Comparison of ENCODE assay signal across 12 mouse cellular contexts in genomic region chr9:124478081-124478480, GRCm38 (mm10). TPM values are rescaled to one million over a fixed set of nuclear protein-coding genes. Genes with fewer than 3 reads are reported as not detected.
DNase-seq lines count a peak whose midpoint lies in the region; ATAC-seq lines count a peak whose summit lies in the region.
"Had no signal": no experiment of that assay in that cellular context is flagged by ENCODE, and none has a peak within 500 bp of the region (broad histone marks: within the 10 kb centered on the region; RNA-seq: fewer than 3 reads in every experiment).

No protein-coding gene starts in this region.

- peak; percentile 9 for DNase-seq in gastrocnemius, postnatal 10 days
- no peak for DNase-seq in gastrocnemius, adult 8-10 months (ENCODE audit: low spot score in 2 of 2)
- DNase-seq in thymus, postnatal 25 days = peak; percentile 7
- no peak for DNase-seq in thymus, adult 18-20 months
- DNase-seq in large intestine, adult 2 months (ENCODE audit: low read depth, low spot score) = peak; percentile 28
- peak; percentile 33 for DNase-seq in testis, postnatal 14 days (ENCODE audit: low spot score)
- DNase-seq in adipocyte (ENCODE audit: low spot score) = no peak

- H3K4me2 ChIP-seq in hindbrain, embryonic 13.5 days = no peak overlapping the region
- H3K4me2 ChIP-seq: liver, embryonic 12.5 days had no signal

- H3K36me3 ChIP-seq in hindbrain, embryonic 13.5 days = peaks cover 17% of the 10 kb centered on the region

- ATAC-seq in hindbrain, embryonic 13.5 days (ENCODE audit: low FRiP score) = no peak
- ATAC-seq: liver, embryonic 12.5 days had no signal

- H3K27ac ChIP-seq in hindbrain, embryonic 13.5 days = no peak overlapping the region
- H3K27ac ChIP-seq: liver, embryonic 12.5 days had no signal

- no peak overlapping the region for H3K4me3 ChIP-seq in hindbrain, embryonic 13.5 days
- H3K4me3 ChIP-seq: erythroblast, embryonic 14.5 days; liver, embryonic 12.5 days; myocyte had no signal

- H3K27me3 ChIP-seq in hindbrain, embryonic 13.5 days = no peaks in the 10 kb centered on the region
- H3K27me3 ChIP-seq: liver, embryonic 12.5 days had no signal

- H3K9me3 ChIP-seq in hindbrain, embryonic 13.5 days = 0 out of 2 replicates have a peak, but pooled peaks cover 6% of the 10 kb centered on the region

- no peaks in the 10 kb centered on the region for H3K4me1 ChIP-seq in hindbrain, embryonic 13.5 days (replicated peaks)
- H3K4me1 ChIP-seq: liver, embryonic 12.5 days had no signal

- WGBS in large intestine, adult 2 months = 5% methylated on average over 3 of the region's 3 CpGs
- 84% methylated on average over 3 of the region's 3 CpGs for WGBS in hindbrain, embryonic 13.5 days

- H3K9ac ChIP-seq in hindbrain, embryonic 13.5 days = no peak overlapping the region
- H3K9ac ChIP-seq: liver, embryonic 12.5 days had no signal

RNA-seq across cellular contexts. Expression of gene Ppp2r3d, which starts 1.4 kb away (rescaled TPM):
- total RNA-seq in gastrocnemius, postnatal 10 days (2021) = 10 to 100 TPM; 90.6 to 95.7 TPM
- total RNA-seq in gastrocnemius, adult 8-10 months (2022) = 10 to 100 TPM; 22.9 to 32.5 (median 27.4) TPM
- polyA plus RNA-seq in large intestine, adult 2 months (2012; rRNA removed) = 146 and 147 TPM in 2 replicates
- polyA plus RNA-seq in hindbrain, embryonic 13.5 days (2015; fragmentation: Nextera tagmentation; extraction: Ambion mirVana) = 154 and 166 TPM in 2 replicates

RNA-seq across cellular contexts. Expression of gene Gm21836, which starts 15.5 kb away (rescaled TPM):
- total RNA-seq in gastrocnemius, postnatal 10 days (2021) = not detected
- total RNA-seq in gastrocnemius, adult 8-10 months (2022) = not detected
- polyA plus RNA-seq in large intestine, adult 2 months (2012; rRNA removed) = not detected in 2 replicates
- polyA plus RNA-seq in hindbrain, embryonic 13.5 days (2015; fragmentation: Nextera tagmentation; extraction: Ambion mirVana) = not detected in 2 replicates
- total RNA-seq: ES-E14 had no signal
- polyA plus RNA-seq: erythroblast, embryonic 14.5 days; liver, embryonic 12.5 days; myocyte had no signal

Comparison
In these comparisons a context has a peak if more than half of its experiments do, and no peak if none do; other contexts are left out.
1. DNase-seq: peak in gastrocnemius, postnatal 10 days (single experiment), thymus, postnatal 25 days (single experiment), large intestine, adult 2 months (single experiment) and testis, postnatal 14 days (single experiment); none in gastrocnemius, adult 8-10 months (0 of 2), thymus, adult 18-20 months (0 of 2) and adipocyte (single experiment).